Mouse (Mus musculus): ENCODE measurements at regions not wholly inside any gene's neighbourhood (a gene's known extent, or its start where the extent isn't known, plus 50 kb on each side); places are given as distances from the start of the nearest gene placed in this dataset.

- no peaks in the 10 kb centered on the region for H3K4me1 ChIP-seq (replicated peaks; ENCODE audit: insufficient read depth, low read length)
- H3K4me2 ChIP-seq (ENCODE audit: low read length), result no peak overlapping the region
- no peaks in the 10 kb centered on the region for H3K27me3 ChIP-seq (ENCODE audit: insufficient read depth, low read length)
- H3K36me3 ChIP-seq (ENCODE audit: insufficient read depth, low read length), result no peaks in the 10 kb centered on the region
- no peak overlapping the region for H3K4me3 ChIP-seq (replicated peaks; ENCODE audit: low read depth, low read length)
- 97% methylated on average over 9 of the region's 9 CpGs for WGBS
- H3K27ac ChIP-seq, result no peak overlapping the region
- no peak for TF ChIP-seq CTCF (IDR thresholded peaks at IDR 0.05; ENCODE audit: low read depth)
- no peak for ATAC-seq (replicated peaks; ENCODE audit: low FRiP score, low read depth)
- H3K9ac ChIP-seq (ENCODE audit: low read depth, low read length), result no peak overlapping the region
- no peak for DNase-seq (ENCODE audit: low spot score)
- no peaks in the 10 kb centered on the region for H3K9me3 ChIP-seq (replicated peaks; ENCODE audit: low read length)
Observed at GRCm38 (mm10) chr3:50574388-50574787, 131.0 kb upstream of the Slc7a11 start.

GRCm38 (mm10) chr3:50570027-50570426 lies 126.6 kb upstream of the Slc7a11 start:
- no peaks in the 10 kb centered on the region for H3K9me3 ChIP-seq (replicated peaks; ENCODE audit: low read length)
- H3K4me2 ChIP-seq (ENCODE audit: low read length), result no peak overlapping the region
- no peaks in the 10 kb centered on the region for H3K36me3 ChIP-seq (ENCODE audit: insufficient read depth, low read length)
- H3K9ac ChIP-seq (ENCODE audit: low read depth, low read length), result no peak overlapping the region
- TF ChIP-seq CTCF (IDR thresholded peaks at IDR 0.05; ENCODE audit: low read depth), result no peak
- ATAC-seq (replicated peaks; ENCODE audit: low FRiP score, low read depth), result no peak
- no peak overlapping the region for H3K27ac ChIP-seq
- no peak for DNase-seq (ENCODE audit: low spot score)
- no peak overlapping the region for H3K4me3 ChIP-seq (replicated peaks; ENCODE audit: low read depth, low read length)
- no peaks in the 10 kb centered on the region for H3K4me1 ChIP-seq (replicated peaks; ENCODE audit: insufficient read depth, low read length)
- H3K27me3 ChIP-seq (ENCODE audit: insufficient read depth, low read length), result no peaks in the 10 kb centered on the region

GRCm38 (mm10) chr3:50569565-50569964 lies 126.2 kb upstream of the Slc7a11 start:
- Histone ChIP-seq H3K4me2 (ENCODE audit: low read length) (no peak overlapping the region), H3K9me3 (replicated peaks; ENCODE audit: low read length) (no peaks in the 10 kb centered on the region), H3K36me3 (ENCODE audit: insufficient read depth, low read length) (no peaks in the 10 kb centered on the region), H3K4me3 (replicated peaks; ENCODE audit: low read depth, low read length) (no peak overlapping the region), H3K27me3 (ENCODE audit: insufficient read depth, low read length) (no peaks in the 10 kb centered on the region), H3K9ac (ENCODE audit: low read depth, low read length) (no peak overlapping the region), H3K4me1 (replicated peaks; ENCODE audit: insufficient read depth, low read length) (no peaks in the 10 kb centered on the region), H3K27ac (no peak overlapping the region)
- ATAC-seq (replicated peaks; ENCODE audit: low FRiP score, low read depth) (no peak), DNase-seq (ENCODE audit: low spot score) (no peak)
- WGBS, result 81% methylated on average over 10 of the region's 10 CpGs
- TF ChIP-seq CTCF (IDR thresholded peaks at IDR 0.05; ENCODE audit: low read depth), result no peak

- ATAC-seq (replicated peaks; ENCODE audit: low FRiP score, low read depth), result no peak
- TF ChIP-seq CTCF (IDR thresholded peaks at IDR 0.05; ENCODE audit: low read depth), result no peak
- 0% methylated on average over 1 of the region's 1 CpGs for WGBS
Observed at GRCm38 (mm10) chr3:50554150-50554549, 110.7 kb upstream of the Slc7a11 start.

GRCm38 (mm10) chr3:50548568-50548967 lies 105.2 kb upstream of the Slc7a11 start:
- Histone ChIP-seq H3K27me3 (ENCODE audit: insufficient read depth, low read length) (no peaks in the 10 kb centered on the region), H3K9ac (ENCODE audit: low read depth, low read length) (no peak overlapping the region), H3K4me2 (ENCODE audit: low read length) (no peak overlapping the region), H3K4me3 (replicated peaks; ENCODE audit: low read depth, low read length) (no peak overlapping the region), H3K36me3 (ENCODE audit: insufficient read depth, low read length) (no peaks in the 10 kb centered on the region), H3K27ac (no peak overlapping the region), H3K4me1 (replicated peaks; ENCODE audit: insufficient read depth, low read length) (no peaks in the 10 kb centered on the region), H3K9me3 (replicated peaks; ENCODE audit: low read length) (no peaks in the 10 kb centered on the region)
- no peak for ATAC-seq (replicated peaks; ENCODE audit: low FRiP score, low read depth)
- TF ChIP-seq CTCF (IDR thresholded peaks at IDR 0.05; ENCODE audit: low read depth), result no peak
- no peak for DNase-seq (ENCODE audit: low spot score)
- whole genome bisulfite sequencing, result 89% methylated on average over 4 of the region's 4 CpGs

More at GRCm38 (mm10) chr3:50554150-50554549, 110.7 kb upstream of the Slc7a11 start:
- Histone ChIP-seq H3K9me3 (replicated peaks; ENCODE audit: low read length) (no peaks in the 10 kb centered on the region), H3K27me3 (ENCODE audit: insufficient read depth, low read length) (no peaks in the 10 kb centered on the region), H3K4me3 (replicated peaks; ENCODE audit: low read depth, low read length) (no peak overlapping the region), H3K4me2 (ENCODE audit: low read length) (no peak overlapping the region), H3K9ac (ENCODE audit: low read depth, low read length) (no peak overlapping the region), H3K27ac (no peak overlapping the region), H3K36me3 (ENCODE audit: insufficient read depth, low read length) (no peaks in the 10 kb centered on the region), H3K4me1 (replicated peaks; ENCODE audit: insufficient read depth, low read length) (no peaks in the 10 kb centered on the region)
- no peak for DNase-seq (ENCODE audit: low spot score)

- H3K4me1 ChIP-seq (replicated peaks; ENCODE audit: insufficient read depth, low read length), result no peaks in the 10 kb centered on the region
- no peak for ATAC-seq (replicated peaks; ENCODE audit: low FRiP score, low read depth)
- 69% methylated on average over 2 of the region's 2 CpGs for WGBS
Observed at GRCm38 (mm10) chr3:50530654-50531053, 87.2 kb upstream of the Slc7a11 start.

GRCm38 (mm10) chr3:50524006-50524405 lies 80.6 kb upstream of the Slc7a11 start:
- no peak overlapping the region for H3K4me2 ChIP-seq (ENCODE audit: low read length)
- no peaks in the 10 kb centered on the region for H3K9me3 ChIP-seq (replicated peaks; ENCODE audit: low read length)
- 68% methylated on average over 1 of the region's 1 CpGs for WGBS
- no peak overlapping the region for H3K4me3 ChIP-seq (replicated peaks; ENCODE audit: low read depth, low read length)
- ATAC-seq (replicated peaks; ENCODE audit: low FRiP score, low read depth), result no peak
- H3K27ac ChIP-seq, result no peak overlapping the region
- DNase-seq (ENCODE audit: low spot score), result no peak
- H3K27me3 ChIP-seq (ENCODE audit: insufficient read depth, low read length), result no peaks in the 10 kb centered on the region
- TF ChIP-seq CTCF (IDR thresholded peaks at IDR 0.05; ENCODE audit: low read depth), result no peak
- H3K36me3 ChIP-seq (ENCODE audit: insufficient read depth, low read length), result no peaks in the 10 kb centered on the region
- no peaks in the 10 kb centered on the region for H3K4me1 ChIP-seq (replicated peaks; ENCODE audit: insufficient read depth, low read length)
- H3K9ac ChIP-seq (ENCODE audit: low read depth, low read length), result no peak overlapping the region

More at GRCm38 (mm10) chr3:50530654-50531053, 87.2 kb upstream of the Slc7a11 start:
- no peak overlapping the region for H3K9ac ChIP-seq (ENCODE audit: low read depth, low read length)
- no peak overlapping the region for H3K4me3 ChIP-seq (replicated peaks; ENCODE audit: low read depth, low read length)
- H3K27me3 ChIP-seq (ENCODE audit: insufficient read depth, low read length), result no peaks in the 10 kb centered on the region
- H3K4me2 ChIP-seq (ENCODE audit: low read length), result no peak overlapping the region
- no peak for TF ChIP-seq CTCF (IDR thresholded peaks at IDR 0.05; ENCODE audit: low read depth)
- no peak overlapping the region for H3K27ac ChIP-seq
- H3K9me3 ChIP-seq (replicated peaks; ENCODE audit: low read length), result no peaks in the 10 kb centered on the region
- H3K36me3 ChIP-seq (ENCODE audit: insufficient read depth, low read length), result no peaks in the 10 kb centered on the region
- DNase-seq (ENCODE audit: low spot score), result no peak

Measured in kidney, postnatal 0 days (tissue).